Mouse (Mus musculus) stomach, postnatal 0 days (tissue): ENCODE measurements at regions not wholly inside any gene's neighbourhood (a gene's known extent, or its start where the extent isn't known, plus 50 kb on each side); places are given as distances from the start of the nearest gene placed in this dataset.

ENCODE experiments used
- CTCF ChIP-seq: IDR thresholded peaks from 2 replicates; pipeline ENCODE4 v1.5.1; 2016; ENCODE audit warnings: antibody characterized with exemption, low read depth, mild to moderate bottlenecking, moderate library complexity
- EP300 ChIP-seq: optimal IDR thresholded peaks from 2 replicates; pipeline ENCODE3; 2016; ENCODE audit warnings: antibody characterized with exemption

GRCm38 (mm10) chr17:42944453-42944852 is 68.0 kb upstream of the Cd2ap start:
- TF ChIP-seq CTCF = peak; percentile 47
- no peak for TF ChIP-seq EP300
